Mouse (Mus musculus) left cerebral cortex, postnatal 10 days (tissue): ENCODE measurements around the gene Wdr11. TPM values are rescaled to one million over a fixed set of nuclear protein-coding genes. Genes with fewer than 3 reads are reported as not detected.

ENCODE experiments used
- DNase-seq, 2 experiments: peaks; one replicate each; pipeline ENCODE4 v3.0.0; 2021 to 2022; ENCODE audit warnings: low spot score in 2 of 2, mixed read lengths in 1 of 2; ENCODE audit errors: extremely low spot score in 1 of 2
- intact Hi-C: fragments of 180-260 bp; cut with DNase I; formaldehyde crosslinking; loops from one replicate; pipeline ENCODE4 v1.15.1; 2025
- total RNA-seq, 2 experiments: library from RNA; stranded (reverse); gene quantifications; 2 replicates each; pipeline ENCODE4 v1.2.3; 2021

Wdr11 gene
- total RNA-seq, 2 experiments from 2014 or later: 42.8 to 46.0 TPM

- intact Hi-C loops: loop anchor here (5.0 to 10.0 kb wide), 3 partner anchors 734 to 1104 kb away; no protein-coding TSS in a partner anchor
Measured at GRCm38 (mm10) chr7:129650717-129651116, 59.1 kb downstream of the Wdr11 start.

GRCm38 (mm10) chr7:129651781-129652180 is 60.1 kb downstream of the Wdr11 start:
- no peak for DNase-seq
- intact Hi-C loops: loop anchor here (5.0 to 10.0 kb wide), 3 partner anchors 733 to 1103 kb away; no protein-coding TSS in a partner anchor

More at GRCm38 (mm10) chr7:129650717-129651116, 59.1 kb downstream of the Wdr11 start:
- DNase-seq: no peak

- intact Hi-C loops: loop anchor here (5.0 to 10.0 kb wide), 3 partner anchors 732 to 1102 kb away; no protein-coding TSS in a partner anchor
- peak in 1 of 2 experiments; percentile 50 for DNase-seq
Measured at GRCm38 (mm10) chr7:129652901-129653460, 61.3 kb downstream of the Wdr11 start.

GRCm38 (mm10) chr7:129653791-129654271 is 62.2 kb downstream of the Wdr11 start:
- intact Hi-C loops: loop anchor here (2.0 to 10.0 kb wide), 4 partner anchors 617 to 1101 kb away; no protein-coding TSS in a partner anchor
- peak; percentile 65 to 70 for DNase-seq

GRCm38 (mm10) chr7:129654923-129655322 is 63.3 kb downstream of the Wdr11 start:
- peak in 1 of 2 experiments; percentile 39 for DNase-seq

GRCm38 (mm10) chr7:129655604-129656226 is 64.1 kb downstream of the Wdr11 start:
- no peak for DNase-seq
- intact Hi-C loops: loop anchor here (2.0 to 10.0 kb wide), 3 partner anchors 615 to 1099 kb away; no protein-coding TSS in a partner anchor

More at GRCm38 (mm10) chr7:129654923-129655322, 63.3 kb downstream of the Wdr11 start:
- intact Hi-C loops: loop anchor here (2.0 to 10.0 kb wide), 4 partner anchors 616 to 1100 kb away; no protein-coding TSS in a partner anchor

GRCm38 (mm10) chr7:129657867-129658266 is 66.2 kb downstream of the Wdr11 start:
- intact Hi-C loops: loop anchor here (10.0 kb wide), 2 partner anchors 727 to 1097 kb away; no protein-coding TSS in a partner anchor
- DNase-seq: no peak

GRCm38 (mm10) chr7:129659755-129660154 is 68.1 kb downstream of the Wdr11 start:
- intact Hi-C loops: loop anchor here (10.0 kb wide), 2 partner anchors 725 to 1095 kb away; no protein-coding TSS in a partner anchor
- DNase-seq: no peak

GRCm38 (mm10) chr7:129660546-129660945 is 68.9 kb downstream of the Wdr11 start:
- no peak for DNase-seq
- intact Hi-C loops: no loop called here

- DNase-seq: no peak
Measured at GRCm38 (mm10) chr7:129662051-129662789, 70.6 kb downstream of the Wdr11 start.

GRCm38 (mm10) chr7:129663781-129664505 is 72.3 kb downstream of the Wdr11 start:
- intact Hi-C loops: no loop called here
- DNase-seq: no peak

More at GRCm38 (mm10) chr7:129662051-129662789, 70.6 kb downstream of the Wdr11 start:
- intact Hi-C loops: no loop called here

GRCm38 (mm10) chr7:129665411-129665810 is 73.7 kb downstream of the Wdr11 start:
- no peak for DNase-seq
- intact Hi-C loops: no loop called here

- intact Hi-C loops: no loop called here
- DNase-seq: no peak
Measured at GRCm38 (mm10) chr7:129665921-129666320, 74.3 kb downstream of the Wdr11 start.

- intact Hi-C loops: no loop called here
- no peak for DNase-seq
Measured at GRCm38 (mm10) chr7:129666526-129666925, 74.9 kb downstream of the Wdr11 start.

- DNase-seq: no peak
- intact Hi-C loops: no loop called here
Measured at GRCm38 (mm10) chr7:129670280-129670679, 78.6 kb downstream of the Wdr11 start.

- intact Hi-C loops: no loop called here
- DNase-seq: no peak
Measured at GRCm38 (mm10) chr7:129671675-129672651, 80.3 kb downstream of the Wdr11 start.

- intact Hi-C loops: no loop called here
- no peak for DNase-seq
Measured at GRCm38 (mm10) chr7:129673776-129674175, 82.1 kb downstream of the Wdr11 start.
